Mouse (Mus musculus) liver, embryonic 16.5 days (tissue): ENCODE data around the gene Gsk3b. TPM values are rescaled to one million over a fixed set of nuclear protein-coding genes. Genes with fewer than 3 reads are reported as not detected.
"Not testable (repeated sequence)": the region's sequence is repeated elsewhere in the genome, so short reads cannot be mapped to it uniquely, and the experiment has no call there.

ENCODE experiments used
- ATAC-seq: fragments of 200-750 bp; cut with Nextera tagmentation; 2 replicates; pipeline ENCODE4 v1.8.0; 2017; ENCODE audit warnings: low read depth, mild to moderate bottlenecking, moderate number of reproducible peaks, moderate library complexity
- H3K27ac ChIP-seq: fragments of 300-500 bp; sonication (generic); 2 replicates; pipeline ENCODE4 v1.5.1; 2014; ENCODE audit warnings: mild to moderate bottlenecking, low read length
- H3K27me3 ChIP-seq: fragments of 300-500 bp; sonication (generic); 2 replicates; pipeline ENCODE4 v1.6.1; 2014; ENCODE audit warnings: low read depth, low read length, mixed read lengths; ENCODE audit not compliant: control insufficient read depth, insufficient read depth
- H3K36me3 ChIP-seq: fragments of 300-500 bp; sonication (generic); 2 replicates; pipeline ENCODE4 v1.6.1; 2014; ENCODE audit warnings: mild to moderate bottlenecking; ENCODE audit not compliant: control insufficient read depth, insufficient read depth
- H3K4me1 ChIP-seq: fragments of 300-500 bp; sonication (generic); 2 replicates; pipeline ENCODE4 v1.6.1; 2014; ENCODE audit warnings: low read depth, low read length, mixed read lengths; ENCODE audit not compliant: control insufficient read depth
- H3K4me2 ChIP-seq: fragments of 300-500 bp; sonication (generic); 2 replicates; pipeline ENCODE4 v1.6.1; 2014; ENCODE audit warnings: low read depth, low read length, mixed read lengths
- H3K4me3 ChIP-seq: fragments of 300-500 bp; sonication (generic); 2 replicates; pipeline ENCODE4 v1.5.1; 2014; ENCODE audit warnings: low read depth, mild to moderate bottlenecking, low read length
- H3K9ac ChIP-seq: fragments of 300-500 bp; sonication (generic); 2 replicates; pipeline ENCODE4 v1.6.1; 2014; ENCODE audit warnings: low read depth, low read length
- H3K9me3 ChIP-seq: fragments of 300-500 bp; sonication (generic); replicated peaks from 2 replicates; pipeline ENCODE4 v1.6.1; 2016; ENCODE audit warnings: low read length; ENCODE audit not compliant: control insufficient read depth
- WGBS: fragments of 180-500 bp; shearing (Covaris S2); extraction: QIAGEN DNeasy Blood & Tissue Kit; methylation state at CpG from one replicate; pipeline ENCODE4 v1.1.7; 2014; ENCODE audit not compliant: insufficient replicate concordance; 5-methylcytosine and 5-hydroxymethylcytosine counted together
- polyA plus RNA-seq: library from polyadenylated mRNA; unstranded; fragments of >200 nt; fragmentation: Nextera tagmentation; extraction: Ambion mirVana; gene quantifications from 2 replicates; pipeline ENCODE4 v1.2.1, GENCODE M21; 2015

Gene Gsk3b
- polyA plus RNA-seq, 1 experiment from 2014 or later: 9.1 TPM

DNA sequence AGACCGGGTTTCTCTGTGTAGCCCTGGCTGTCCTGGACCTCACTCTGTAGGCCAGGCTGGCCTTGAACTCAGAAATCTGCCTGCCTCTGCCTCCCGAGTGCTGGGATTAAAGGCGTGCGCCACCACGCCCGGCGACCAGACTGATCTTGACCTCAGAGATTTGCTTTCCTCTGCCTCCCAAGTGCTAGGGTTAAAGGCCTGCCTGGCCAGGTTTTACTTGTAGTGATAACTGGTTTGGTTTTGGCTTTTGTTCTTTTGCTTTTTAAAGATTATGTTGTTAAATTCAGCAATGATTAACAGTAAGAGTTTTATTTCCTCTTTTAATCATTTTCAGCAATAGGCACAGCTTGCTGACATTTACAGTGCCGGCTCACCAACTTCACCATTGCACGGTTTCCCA is 29.1 kb downstream of the Gsk3b start:
- H3K27ac ChIP-seq, H3K9ac ChIP-seq, H3K36me3 ChIP-seq, H3K4me1 ChIP-seq, H3K4me2 ChIP-seq, H3K9me3 ChIP-seq, H3K27me3 ChIP-seq, H3K4me3 ChIP-seq, ATAC-seq: not testable (repeated sequence)
- 79% methylated on average over 9 of the region's 9 CpGs for WGBS

DNA sequence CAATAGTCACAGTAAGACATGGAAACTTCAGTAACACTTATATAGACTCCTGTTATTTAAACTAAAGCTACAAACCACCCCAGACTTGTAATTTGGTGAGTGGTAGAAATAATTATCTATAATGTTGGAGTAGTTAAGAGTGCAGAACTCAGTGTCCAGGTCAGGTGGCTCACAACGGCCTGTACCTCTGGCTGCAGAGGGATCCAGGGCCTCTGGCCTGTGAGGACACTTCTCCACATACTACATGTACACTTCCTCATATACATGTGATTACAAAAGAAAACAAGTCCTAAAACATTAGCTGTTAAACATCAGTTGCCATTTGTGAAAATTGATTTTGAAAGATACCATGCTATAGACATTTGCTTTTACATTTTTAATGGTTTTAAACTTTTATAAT is 29.9 kb downstream of the Gsk3b start:
- Histone ChIP-seq H3K4me3 (no peak overlapping the region), H3K27me3 (no peaks in the 10 kb centered on the region), H3K36me3 (peaks cover 3% of the 10 kb centered on the region), H3K9ac (no peak overlapping the region), H3K4me1 (no peaks in the 10 kb centered on the region; the same call in 1 of the 2 replicates), H3K9me3 (no peaks in the 10 kb centered on the region), H3K27ac (no peak overlapping the region), H3K4me2 (no peak overlapping the region)
- WGBS: 59% methylated on average over 1 of the region's 1 CpGs
- ATAC-seq: no peak

- 79% methylated on average over 5 of the region's 5 CpGs for WGBS
- H3K4me1 ChIP-seq: no peaks in the 10 kb centered on the region
- H3K27ac ChIP-seq: no peak overlapping the region
- H3K4me2 ChIP-seq: no peak overlapping the region
- H3K9me3 ChIP-seq: no peaks in the 10 kb centered on the region
- no peak overlapping the region for H3K4me3 ChIP-seq
- no peaks in the 10 kb centered on the region for H3K27me3 ChIP-seq
- no peak overlapping the region for H3K9ac ChIP-seq
- peaks cover 1% of the 10 kb centered on the region for H3K36me3 ChIP-seq
- no peak for ATAC-seq
These were observed 30.5 kb downstream of the Gsk3b start for GRCm38 (mm10) chr16:38119286-38119685.

DNA sequence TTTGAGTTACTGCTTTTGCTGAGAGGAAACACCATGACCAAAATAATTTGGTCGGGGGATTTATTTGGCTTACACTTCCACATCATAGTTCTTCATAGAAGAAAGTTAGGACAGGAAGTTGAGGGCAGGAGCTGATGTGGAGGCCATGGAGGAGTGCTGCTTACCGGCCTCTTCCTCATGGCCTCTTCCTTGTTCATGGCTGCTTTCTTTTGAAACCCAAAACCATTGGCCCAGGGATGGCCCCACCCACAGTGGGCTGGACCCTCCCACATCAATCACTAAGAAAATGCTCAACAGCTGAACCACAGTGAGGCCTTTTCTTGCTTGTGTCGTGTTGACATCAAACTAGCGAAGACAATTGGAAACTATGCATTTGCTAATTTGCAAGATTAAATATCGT is 40.4 kb downstream of the Gsk3b start:
- Histone ChIP-seq H3K36me3 (no peaks in the 10 kb centered on the region), H3K9ac (no peak overlapping the region), H3K9me3 (no peaks in the 10 kb centered on the region), H3K27ac (no peak overlapping the region), H3K4me2 (no peak overlapping the region), H3K4me3 (no peak overlapping the region), H3K27me3 (no peaks in the 10 kb centered on the region), H3K4me1 (peaks cover 17% of the 10 kb centered on the region)
- 66% methylated on average over 5 of the region's 5 CpGs for WGBS
- no peak for ATAC-seq

DNA sequence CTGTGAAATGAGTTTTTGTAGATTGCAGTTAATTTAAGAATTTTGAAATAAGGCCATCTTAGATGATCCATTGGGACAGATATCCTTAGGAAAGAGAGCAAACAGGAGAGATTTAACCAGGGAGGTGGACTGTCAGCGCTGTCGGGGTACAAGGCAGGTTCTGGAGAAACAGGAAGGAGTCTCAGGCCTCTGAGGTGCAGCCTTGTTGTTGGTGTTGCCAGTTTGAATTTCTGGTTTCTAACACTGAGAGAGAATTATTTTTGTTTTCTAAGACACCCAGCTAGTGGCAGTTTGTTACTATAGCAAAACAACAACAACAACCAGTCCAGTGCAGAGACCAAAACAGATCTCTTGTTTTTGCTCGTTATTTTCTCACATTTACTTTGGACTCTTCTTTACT is 42.2 kb downstream of the Gsk3b start:
- Histone ChIP-seq H3K27me3 (no peaks in the 10 kb centered on the region), H3K9me3 (no peaks in the 10 kb centered on the region), H3K4me2 (no peak overlapping the region), H3K36me3 (no peaks in the 10 kb centered on the region), H3K4me3 (no peak overlapping the region), H3K4me1 (peaks cover 17% of the 10 kb centered on the region), H3K9ac (no peak overlapping the region), H3K27ac (no peak overlapping the region)
- ATAC-seq: no peak
- WGBS: 49% methylated on average over 3 of the region's 3 CpGs

- Histone ChIP-seq H3K9me3 (no peaks in the 10 kb centered on the region), H3K27me3 (no peaks in the 10 kb centered on the region), H3K4me1 (peaks cover 17% of the 10 kb centered on the region), H3K4me2 (peak overlapping the region; percentile 38), H3K9ac (no peak overlapping the region), H3K36me3 (no peaks in the 10 kb centered on the region), H3K4me3 (no peak overlapping the region), H3K27ac (peak overlapping the region; percentile 21; the same call in 1 of the 2 replicates)
- peak; percentile 69 for ATAC-seq
- WGBS: 13% methylated on average over 9 of the region's 9 CpGs
These were observed 43.0 kb downstream of the Gsk3b start for GRCm38 (mm10) chr16:38131756-38132155.

- Histone ChIP-seq H3K36me3 (no peaks in the 10 kb centered on the region), H3K9me3 (no peaks in the 10 kb centered on the region), H3K27ac (no peak overlapping the region), H3K4me3 (no peak overlapping the region), H3K9ac (no peak overlapping the region), H3K27me3 (no peaks in the 10 kb centered on the region), H3K4me1 (peaks cover 17% of the 10 kb centered on the region), H3K4me2 (peak overlapping the region; percentile 38)
- WGBS: 43% methylated on average over 7 of the region's 7 CpGs
- ATAC-seq: no peak
These were observed 43.4 kb downstream of the Gsk3b start for GRCm38 (mm10) chr16:38132210-38132609.

- Histone ChIP-seq H3K27me3 (no peaks in the 10 kb centered on the region), H3K4me1 (no peaks in the 10 kb centered on the region; the same call in 1 of the 2 replicates), H3K27ac (no peak overlapping the region), H3K36me3 (no peaks in the 10 kb centered on the region), H3K4me2 (no peak overlapping the region), H3K9me3 (no peaks in the 10 kb centered on the region), H3K4me3 (no peak overlapping the region), H3K9ac (no peak overlapping the region)
- ATAC-seq: no peak
- 57% methylated on average over 5 of the region's 5 CpGs for WGBS
These were observed 48.5 kb downstream of the Gsk3b start for GRCm38 (mm10) chr16:38137296-38137695.

- H3K4me3 ChIP-seq: no peak overlapping the region
- H3K9ac ChIP-seq: no peak overlapping the region
- no peak overlapping the region for H3K4me2 ChIP-seq
- H3K9me3 ChIP-seq: no peaks in the 10 kb centered on the region
- no peaks in the 10 kb centered on the region for H3K27me3 ChIP-seq
- H3K27ac ChIP-seq: no peak overlapping the region
- no peaks in the 10 kb centered on the region for H3K4me1 ChIP-seq
- peaks cover 4% of the 10 kb centered on the region; the same call in 1 of the 2 replicates for H3K36me3 ChIP-seq
- ATAC-seq: no peak; the same call in 1 of the 2 replicates
- 78% methylated on average over 4 of the region's 4 CpGs for WGBS
These were observed 56.1 kb downstream of the Gsk3b start for GRCm38 (mm10) chr16:38144898-38145297.
